Mouse (Mus musculus) urinary bladder, postnatal 10 days (tissue): ENCODE data around the gene Utp6.
A peak's percentile ranks its signal among the peaks of the same experiment; 100 is the strongest.
"Not testable (repeated sequence)": the region's sequence is repeated elsewhere in the genome, so short reads cannot be mapped to it uniquely, and the experiment has no call there.

Source experiments
- DNase-seq: peaks from one replicate; pipeline ENCODE4 v3.0.0; 2022; ENCODE audit warnings: low spot score

Utp6 gene

DNA sequence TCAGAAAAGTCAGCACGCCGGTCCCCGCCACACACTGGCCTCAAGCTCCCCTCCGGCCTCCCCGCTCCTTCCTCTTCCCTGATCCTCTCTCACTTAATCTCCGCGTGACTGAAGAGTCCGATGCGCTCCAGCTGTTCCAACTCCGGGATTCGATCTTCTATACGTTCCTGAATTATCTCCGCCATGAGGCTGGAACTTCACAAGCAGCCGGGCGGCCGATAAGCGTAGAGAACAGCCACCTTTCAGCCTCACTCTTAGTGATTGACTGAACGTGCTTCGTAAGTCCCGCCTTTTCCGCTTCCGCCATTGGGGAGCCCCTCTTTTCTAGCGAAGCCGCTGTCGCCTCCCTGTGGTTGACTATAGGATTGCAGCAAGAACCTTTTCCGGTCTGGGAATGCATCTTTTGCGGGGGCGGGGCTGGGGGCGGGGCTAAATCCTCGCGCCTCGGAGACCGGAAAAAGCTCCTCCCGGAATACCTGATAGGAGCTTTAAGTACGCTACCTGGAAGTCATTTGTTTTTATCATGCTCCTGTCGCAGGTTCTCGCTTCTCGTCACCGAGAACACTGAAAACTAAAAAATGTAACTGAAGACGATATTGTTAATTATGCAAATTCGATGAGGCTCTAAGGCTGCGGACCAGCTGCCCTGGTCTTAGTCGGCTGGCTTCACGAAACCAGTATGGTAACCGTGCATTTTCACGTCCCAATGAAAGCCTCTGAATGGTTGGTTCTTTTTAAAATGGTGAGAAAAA lies at the start of gene Utp6:
TSS of gene Utp6 (minus strand) at position 266 of the 752 bp plus-strand sequence.
- DNase-seq: peak; percentile 97

DNA sequence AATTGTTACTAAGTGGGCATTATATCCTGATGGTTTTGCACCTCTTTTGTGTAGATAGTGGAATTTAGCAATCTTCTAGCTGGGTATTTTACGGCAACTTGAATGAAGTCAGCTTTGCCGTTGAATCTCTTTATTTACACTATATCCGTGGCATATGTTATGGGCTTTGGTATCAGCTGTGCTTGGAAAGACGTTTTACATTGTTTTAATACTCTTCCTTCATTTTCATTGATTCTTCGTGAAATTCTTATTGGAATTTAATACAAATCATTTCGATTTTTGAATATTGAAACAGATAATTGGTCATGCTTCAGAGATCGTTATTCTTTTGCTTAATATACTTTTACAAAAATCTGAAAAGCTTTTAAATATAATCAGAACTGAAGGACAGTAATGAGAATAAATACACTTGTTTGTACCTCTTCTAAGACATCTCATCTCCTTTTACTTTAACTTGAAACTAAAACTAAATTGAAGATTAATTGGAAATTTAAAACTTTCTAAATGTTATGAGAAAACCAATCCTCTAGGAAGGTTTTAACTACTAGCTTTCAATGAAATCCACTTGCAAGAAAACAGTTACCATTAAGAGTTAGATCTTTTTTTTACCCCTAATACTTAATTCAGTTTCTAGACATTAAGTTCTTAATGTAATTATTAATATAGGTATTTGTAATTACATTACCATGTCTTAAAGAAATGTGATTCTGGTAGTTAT lies 32.2 kb upstream of the Utp6 start:
- DNase-seq: no peak

DNA sequence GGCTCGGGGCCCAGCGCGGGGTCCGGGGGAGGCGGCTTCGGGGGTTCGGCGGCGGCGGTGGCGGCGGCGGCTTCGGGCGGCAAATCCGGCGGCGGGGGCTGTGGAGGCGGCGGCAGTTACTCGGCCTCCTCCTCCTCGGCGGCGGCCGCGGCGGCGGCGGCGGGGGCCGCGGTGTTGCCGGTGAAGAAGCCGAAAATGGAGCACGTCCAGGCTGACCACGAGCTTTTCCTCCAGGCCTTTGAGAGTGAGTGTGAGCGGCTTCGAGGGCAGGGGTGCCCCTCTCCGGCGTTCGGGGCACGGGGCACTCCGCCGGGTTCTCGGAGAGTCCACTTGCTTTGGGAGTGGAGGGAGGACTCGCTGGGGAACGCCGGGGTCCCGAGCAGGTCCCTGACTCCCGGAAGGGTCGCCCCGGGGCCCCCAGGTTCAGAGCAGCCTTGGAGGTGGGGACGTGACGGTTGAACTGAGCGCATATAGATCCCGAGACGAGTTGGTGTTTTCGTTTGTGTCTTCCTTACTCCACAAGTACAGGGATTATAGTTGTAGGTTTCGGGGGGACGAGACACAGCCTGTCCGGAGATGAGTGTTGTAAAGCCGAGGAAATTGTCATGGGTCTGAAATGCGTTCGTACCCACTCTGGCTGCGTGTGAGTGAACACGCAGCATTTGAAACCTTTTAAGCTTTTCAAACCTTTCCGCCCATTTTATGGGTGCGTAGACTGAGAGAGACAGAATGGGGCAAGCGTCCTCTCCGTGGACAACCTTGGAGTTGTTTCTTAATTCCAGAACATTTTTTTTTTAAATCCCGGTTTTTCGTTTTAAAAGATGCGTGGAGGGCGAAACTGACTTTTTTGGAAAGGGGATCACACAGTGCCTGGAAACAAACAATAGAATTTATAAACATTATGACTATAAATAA lies 31.4 kb upstream of the Utp6 start:
- no peak for DNase-seq

DNA sequence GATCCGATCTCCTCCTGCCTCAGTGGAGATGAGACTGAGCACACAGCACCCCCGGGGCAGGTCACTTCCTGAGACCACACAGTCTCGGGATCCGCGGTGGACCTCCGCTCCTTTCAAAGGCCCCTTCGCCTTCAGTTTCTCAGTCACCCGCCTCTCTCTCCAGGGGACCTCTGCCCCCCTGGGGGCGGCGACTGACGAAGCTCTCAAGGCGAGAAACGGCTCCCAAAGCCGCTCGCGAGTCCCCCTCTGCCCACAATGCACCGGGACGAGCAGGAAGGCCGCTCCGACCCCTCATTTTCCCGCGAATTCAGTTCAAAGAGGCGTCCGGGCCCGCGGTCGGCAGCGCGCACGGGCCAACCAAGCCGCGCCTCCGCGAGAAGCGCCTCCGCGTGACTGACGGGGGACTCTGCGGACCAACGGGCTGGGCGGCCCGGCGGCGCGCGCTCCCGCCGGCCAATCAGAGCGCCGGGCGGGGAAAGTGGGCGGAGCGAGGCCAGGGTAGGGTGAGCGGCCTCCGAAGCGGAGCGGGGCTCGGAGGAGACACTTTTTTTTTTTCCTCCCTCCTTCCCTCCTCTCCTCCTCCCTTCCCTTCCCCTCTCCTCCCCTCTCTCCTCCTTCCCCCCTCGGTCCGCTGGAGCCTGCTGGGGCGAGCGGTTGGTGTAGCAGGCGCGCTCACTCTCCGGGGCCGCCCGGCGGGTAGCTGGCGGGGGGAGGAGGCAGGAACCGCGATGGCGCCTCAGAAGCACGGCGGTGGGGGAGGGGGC lies 30.6 kb upstream of the Utp6 start, which contains the start of gene Suz12:
TSS of gene Suz12 (plus strand) at position 515 of the 764 bp plus-strand sequence.
- DNase-seq: peak; percentile 77

DNA sequence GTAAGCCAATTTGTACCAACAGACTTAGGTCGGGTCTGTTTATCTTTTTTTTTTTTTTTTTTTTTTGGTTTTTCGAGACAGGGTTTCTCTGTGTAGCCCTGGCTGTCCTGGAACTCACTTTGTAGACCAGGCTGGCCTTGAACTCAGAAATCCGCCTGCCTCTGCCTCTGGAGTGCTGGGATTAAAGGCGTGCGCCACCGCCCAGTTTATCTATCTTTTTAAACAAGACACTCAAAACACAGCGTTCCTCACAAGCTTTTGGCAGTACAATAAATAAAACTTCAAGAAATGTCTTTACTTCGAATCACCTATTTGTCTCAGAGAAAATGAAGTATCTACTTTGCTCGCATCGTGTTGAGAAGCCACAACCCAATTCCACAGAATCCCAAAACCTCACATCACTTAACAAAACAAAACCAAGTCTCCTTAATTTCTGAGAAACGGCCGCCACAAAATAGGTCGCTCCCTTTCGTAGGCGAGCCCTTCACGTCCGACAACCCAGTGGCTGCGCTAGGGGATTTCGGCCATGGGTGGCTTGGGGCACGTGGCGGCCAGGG lies 29.9 kb upstream of the Utp6 start:
- no peak for DNase-seq

DNA sequence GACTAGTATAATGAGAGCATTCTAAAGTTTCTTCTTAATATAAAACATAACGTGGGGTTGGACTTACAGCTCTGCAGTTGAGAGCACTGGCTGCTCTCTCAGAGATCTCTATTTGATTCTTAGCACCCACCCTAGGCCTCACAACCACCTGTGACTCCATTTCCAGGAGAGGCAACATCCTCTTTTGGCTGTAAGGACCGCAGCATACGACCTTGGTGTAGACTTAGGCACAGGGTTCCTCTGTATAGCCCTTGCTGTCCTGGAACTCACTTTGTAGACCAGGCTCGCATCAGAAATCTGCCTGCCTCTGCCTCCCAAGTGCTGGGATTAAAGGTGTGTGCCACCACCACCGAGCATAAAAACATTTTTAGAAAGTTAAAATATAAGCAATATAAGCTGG lies 29.4 kb upstream of the Utp6 start:
- DNase-seq: no peak

DNA sequence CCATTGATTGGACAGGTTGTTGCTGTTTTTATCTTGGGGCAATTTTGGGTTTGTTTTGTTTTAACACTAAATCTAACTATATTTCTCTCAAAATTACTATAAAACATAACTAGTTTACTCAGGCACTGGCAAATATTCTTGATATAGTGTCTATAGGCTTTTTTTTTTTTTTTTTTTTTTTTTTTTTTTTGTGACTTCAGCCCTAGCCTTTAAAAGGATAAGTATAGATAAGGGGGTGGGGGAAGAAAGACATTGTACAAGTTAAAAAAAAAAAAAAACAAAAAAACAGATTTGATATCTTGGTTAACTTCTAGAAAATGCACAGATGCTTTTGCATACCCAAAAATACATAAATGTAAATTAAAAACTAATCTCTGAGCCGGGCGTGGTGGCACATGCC lies 27.9 kb upstream of the Utp6 start:
- no peak for DNase-seq

DNA sequence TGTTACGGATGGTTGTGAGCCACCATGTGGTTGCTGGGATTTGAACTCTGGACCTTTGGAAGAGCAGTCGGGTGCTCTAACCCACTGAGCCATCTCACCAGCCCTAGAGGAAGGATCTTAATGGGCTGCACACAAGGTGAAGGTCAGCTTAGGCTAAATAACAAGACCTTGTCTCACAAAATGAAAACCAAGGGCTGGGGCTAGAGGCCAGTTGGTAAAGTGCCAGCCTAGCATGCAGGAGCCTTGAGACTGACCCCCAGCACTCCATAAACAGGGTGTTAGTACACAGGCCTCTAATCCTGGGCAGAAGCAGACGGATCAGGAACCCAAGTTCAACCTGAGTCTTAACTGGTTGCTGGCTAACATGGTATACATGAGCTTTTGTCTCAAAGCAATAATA lies 25.7 kb upstream of the Utp6 start:
- DNase-seq: no peak

DNA sequence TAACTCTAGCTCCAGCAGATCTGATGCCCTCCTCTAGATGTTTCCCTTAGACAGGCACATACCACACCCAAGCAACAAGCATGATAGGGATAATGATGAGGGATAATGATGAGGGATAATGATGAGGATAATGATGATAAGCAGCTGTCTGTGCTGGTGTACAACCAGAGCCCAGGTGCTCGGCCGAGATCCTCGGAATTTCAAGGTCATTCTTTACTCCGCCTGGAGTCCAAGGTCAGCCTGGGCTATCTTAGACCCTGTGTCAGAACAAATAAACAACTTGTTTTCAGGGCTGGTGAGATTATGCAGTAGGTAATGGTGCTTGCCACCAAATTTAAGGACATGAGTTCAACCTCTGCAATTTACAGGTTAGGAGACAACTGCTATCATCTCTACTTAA lies 24.7 kb upstream of the Utp6 start:
- DNase-seq: no peak

DNA sequence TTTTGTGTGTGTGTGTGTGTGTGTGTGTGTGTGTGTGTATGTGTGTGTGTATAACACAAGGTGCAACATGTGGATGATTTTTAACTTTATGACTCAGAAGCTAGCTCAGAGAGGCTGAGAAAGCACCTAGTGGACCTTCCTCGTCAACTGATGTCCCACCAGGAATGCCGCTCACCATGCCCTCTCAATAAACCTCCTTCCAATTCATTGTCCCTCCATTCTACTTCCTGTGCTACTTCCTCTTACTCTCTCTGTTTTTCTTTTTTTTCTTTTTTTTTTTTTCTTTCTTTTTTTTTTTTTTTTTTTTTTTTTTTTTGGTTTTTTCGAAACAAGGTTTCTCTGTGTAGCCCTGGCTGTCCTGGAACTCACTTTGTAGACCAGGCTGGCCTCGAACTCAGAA lies 15.6 kb upstream of the Utp6 start:
- DNase-seq: not testable (repeated sequence)

DNA sequence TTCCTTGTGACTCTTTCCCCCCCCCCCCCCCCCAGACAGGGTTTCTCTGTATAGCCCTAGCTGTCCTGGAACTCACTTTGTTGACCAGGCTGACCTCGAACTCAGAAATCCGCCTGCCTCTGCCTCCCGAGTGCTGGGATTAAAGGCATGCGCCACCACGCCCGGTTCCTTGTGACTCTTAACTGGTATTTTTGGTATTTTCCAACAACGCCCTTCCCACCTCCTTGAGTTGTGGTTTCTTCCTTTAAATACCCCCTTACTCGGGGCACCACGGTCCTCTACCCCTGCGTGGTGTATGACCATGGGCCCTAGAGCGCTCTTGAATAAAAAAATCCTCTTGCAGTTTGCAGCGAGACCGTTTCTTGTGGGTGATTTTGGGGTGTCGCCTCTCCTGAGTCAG lies 14.9 kb upstream of the Utp6 start:
- not testable (repeated sequence) for DNase-seq

DNA sequence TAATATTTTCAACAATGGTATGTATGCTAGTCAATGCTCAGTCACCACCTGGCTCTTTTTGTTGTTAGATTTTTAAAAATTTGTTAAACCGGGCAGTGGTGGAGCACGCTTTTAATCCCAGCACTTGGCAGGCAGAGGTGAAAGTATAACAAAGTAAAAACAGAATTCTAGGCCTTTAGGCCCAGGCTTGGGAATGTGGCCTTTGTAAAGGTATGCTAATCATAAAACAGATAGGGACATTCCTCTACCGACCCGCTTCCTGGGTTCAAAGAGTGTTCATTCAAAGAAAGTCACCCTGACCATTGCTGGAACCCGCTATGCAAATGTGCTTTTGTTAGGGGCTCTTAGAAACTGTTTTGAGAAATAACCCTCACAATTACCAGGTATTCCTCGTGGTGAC lies 14.5 kb upstream of the Utp6 start:
- not testable (repeated sequence) for DNase-seq

DNA sequence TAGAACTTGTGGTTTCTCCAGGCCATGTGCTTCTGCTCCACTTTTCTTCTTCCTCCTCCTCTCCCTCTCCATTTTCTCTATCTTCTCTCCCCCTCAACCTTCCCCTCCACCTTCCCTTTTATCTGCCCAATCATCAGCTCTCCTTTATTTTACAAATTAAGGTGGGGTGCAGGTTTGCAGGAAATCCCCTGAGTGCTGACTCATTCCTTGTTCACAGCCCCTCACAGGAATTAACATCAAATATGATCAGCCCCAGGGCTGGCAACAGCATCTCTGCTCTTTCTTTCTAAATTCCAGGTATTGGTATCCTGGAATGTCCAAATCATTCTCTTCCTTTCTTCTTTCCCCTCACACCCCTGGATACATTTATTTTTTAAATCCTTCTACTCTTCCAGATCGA lies 14.0 kb upstream of the Utp6 start:
- DNase-seq: no peak

DNA sequence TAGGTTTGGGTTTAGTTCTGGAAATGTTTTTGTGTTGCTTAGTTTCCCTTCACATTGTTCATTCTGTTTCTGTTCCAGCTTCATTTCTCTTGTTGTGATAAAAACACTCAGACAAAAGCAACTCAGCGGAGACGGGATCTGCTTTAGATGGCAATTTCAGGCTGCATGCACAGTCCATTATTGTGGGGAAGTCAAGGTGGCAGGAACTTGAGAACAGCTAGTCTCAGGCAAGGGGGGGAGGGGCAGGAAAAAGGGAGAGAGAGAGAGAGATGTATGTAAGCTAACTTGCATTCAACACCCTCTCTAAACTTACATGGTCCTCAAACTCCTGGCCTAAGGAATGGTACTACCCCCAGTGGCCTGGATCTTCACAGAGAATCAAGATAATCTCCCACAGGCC lies 13.2 kb upstream of the Utp6 start:
- no peak for DNase-seq

DNA sequence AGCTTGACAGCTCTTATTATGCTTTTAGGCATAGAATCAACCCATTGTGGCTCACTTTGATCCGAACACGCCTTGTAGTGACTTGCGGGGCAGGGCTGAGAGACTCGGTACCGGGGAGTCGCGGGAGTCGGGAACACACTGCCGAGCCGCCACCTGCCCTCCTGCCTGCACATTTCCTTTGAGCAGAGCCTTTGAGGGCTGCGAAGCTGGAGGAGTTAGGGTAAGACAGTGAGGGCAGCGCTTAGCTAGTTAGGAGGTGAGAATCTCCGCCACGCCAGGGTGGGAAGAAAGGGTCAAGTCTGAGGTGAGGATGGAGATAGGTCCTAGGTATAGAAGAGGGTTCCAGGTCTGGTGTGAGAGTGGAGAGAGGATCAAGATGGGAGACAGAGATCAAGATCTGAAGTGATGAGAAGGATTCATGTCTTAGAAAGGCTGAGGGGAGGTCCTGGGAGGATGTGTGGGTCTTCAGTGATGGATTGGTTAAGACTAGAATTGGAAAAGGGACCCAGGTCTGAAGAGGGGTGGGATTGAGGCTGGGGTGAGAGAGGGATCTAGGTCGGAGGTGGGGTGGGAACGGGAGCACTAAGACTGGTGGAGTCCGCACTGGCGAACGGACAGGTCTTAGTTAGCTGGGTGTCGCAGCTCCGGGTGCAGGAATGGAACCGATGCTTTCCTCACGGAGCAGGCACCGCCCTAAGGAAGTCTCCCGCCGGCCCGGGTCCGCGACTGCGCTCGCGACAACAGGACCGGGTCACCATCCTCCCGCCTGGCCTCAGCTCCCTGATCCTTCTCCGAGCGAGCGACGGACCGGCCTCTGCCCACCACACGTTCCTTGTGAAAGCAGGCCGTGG lies 11.7 kb upstream of the Utp6 start:
- no peak for DNase-seq

DNA sequence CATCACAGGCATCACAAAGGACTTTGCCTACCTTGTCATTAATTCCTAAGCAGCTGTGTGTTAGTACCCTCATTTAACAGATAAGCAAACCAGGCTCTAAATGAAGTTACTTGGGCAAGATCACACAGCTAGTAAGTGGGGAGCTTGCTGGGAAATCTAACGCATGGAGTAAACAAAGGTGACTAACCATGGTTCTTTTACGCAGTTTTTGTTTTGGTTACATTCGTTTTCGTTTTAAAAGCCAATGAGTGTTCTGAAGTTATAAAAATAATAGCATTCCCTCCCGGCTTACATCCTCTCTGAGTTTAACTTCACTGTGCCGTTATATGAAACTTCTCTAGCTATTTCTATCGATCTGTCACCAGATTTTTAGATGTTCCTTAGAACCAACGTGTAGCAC lies 10.9 kb upstream of the Utp6 start:
- DNase-seq: no peak

DNA sequence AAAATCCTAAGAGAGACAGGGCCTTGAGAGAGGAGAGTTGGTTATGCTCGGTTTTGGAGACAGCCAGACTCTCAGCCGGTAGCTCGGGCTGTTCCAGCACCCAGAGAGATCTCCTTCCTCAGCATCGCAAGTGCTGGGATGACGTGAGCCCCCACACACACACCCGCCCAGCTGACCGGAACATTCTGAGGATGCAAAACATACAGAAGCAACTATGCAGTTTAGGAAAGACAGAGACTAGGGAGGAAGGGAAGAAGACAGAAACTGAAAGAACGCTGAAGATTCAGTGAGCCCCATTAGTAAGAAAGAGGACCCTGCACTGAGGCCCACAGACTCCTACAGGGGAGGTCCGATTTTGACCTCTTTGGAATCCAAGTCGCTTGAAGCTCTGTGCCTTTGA lies 5.6 kb upstream of the Utp6 start:
- no peak for DNase-seq

DNA sequence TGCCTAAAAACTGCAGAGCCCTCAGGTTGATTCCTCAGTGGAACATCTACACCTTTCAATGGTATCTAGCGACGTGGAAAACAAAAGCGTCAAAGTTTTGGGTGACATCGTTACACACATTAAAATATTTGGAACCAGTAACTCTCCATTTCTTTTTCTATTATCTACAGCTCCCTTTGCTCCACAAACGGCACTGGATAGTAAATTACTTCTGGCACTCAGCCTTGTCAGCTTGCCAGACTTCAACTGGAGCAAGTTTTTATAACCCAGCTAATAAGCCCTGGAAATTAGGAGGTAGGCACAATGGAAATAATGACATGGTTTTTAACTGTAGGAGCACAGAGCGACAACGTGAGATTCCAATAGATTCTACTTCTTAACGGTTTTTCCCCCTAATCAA lies 3.7 kb upstream of the Utp6 start:
- DNase-seq: no peak

DNA sequence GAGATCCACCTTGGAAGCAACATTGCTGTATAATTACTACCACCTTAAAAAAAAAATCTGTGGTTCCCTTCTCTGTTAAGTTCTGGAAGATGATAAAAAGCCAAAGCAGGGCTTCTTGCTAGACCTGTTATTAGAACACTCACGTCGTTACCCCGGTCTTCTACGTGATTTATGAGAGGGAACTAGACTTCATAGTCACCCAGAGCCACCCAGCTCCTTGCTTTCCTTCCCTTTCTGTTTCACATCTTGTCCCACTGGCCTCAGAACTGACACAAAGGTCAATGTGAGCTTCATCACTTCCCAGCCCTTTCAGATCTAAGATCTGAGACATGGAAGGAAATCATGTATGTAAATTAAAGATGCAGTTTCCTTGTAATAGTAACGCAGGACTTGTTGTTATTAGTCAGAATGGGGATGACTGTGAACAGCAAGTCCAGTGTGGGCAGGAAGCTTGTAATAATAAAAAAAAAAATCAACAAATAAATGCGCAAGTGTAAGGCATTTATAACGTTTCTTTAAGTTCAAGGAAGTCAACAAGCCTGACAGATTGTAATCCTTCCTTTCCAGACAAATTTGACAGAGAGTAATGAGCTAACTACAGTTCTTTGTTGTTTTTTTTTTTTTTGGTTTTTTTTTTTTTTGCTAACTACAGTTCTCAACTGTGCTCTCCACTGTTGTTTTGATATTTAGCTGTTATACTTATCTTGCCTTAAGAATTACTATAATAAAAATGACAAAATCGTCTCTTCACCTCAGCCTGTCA lies 1.2 kb upstream of the Utp6 start:
- no peak for DNase-seq

DNA sequence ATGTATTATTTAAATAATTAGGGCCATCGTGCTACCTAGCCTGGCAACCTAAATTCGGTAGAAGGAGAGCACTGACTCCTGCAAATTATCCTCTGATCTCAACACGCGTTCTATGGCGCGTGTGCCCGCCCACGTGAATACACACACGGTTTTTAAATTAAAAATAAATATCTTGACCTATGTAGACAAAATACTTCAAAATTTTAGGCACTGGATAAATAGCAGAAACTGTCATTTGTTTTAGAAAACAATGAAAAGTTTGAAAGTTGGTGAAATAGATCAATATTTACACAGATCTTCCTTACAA lies 640 bp upstream of the Utp6 start:
- no peak for DNase-seq
